Mouse (Mus musculus) testis, adult 2 months (tissue): ENCODE measurements around the gene Churc1. TPM values are rescaled to one million over a fixed set of nuclear protein-coding genes. Genes with fewer than 3 reads are reported as not detected.

ENCODE experiments used
- H3K27ac ChIP-seq: fragments of 200-500 bp; 2 replicates; pipeline ENCODE4 v1.5.1; 2012; ENCODE audit warnings: low read depth, low read length; ENCODE audit not compliant: control insufficient read depth, insufficient read depth
- H3K27me3 ChIP-seq: fragments of 200-500 bp; 2 replicates; pipeline ENCODE4 v1.6.1; 2012; ENCODE audit warnings: mild to moderate bottlenecking, low read length, moderate library complexity; ENCODE audit not compliant: control insufficient read depth, insufficient read depth
- H3K36me3 ChIP-seq: fragments of 200-500 bp; 2 replicates; pipeline ENCODE4 v1.6.1; 2012; ENCODE audit warnings: mild to moderate bottlenecking, low read length; ENCODE audit not compliant: control insufficient read depth, insufficient read depth
- H3K4me1 ChIP-seq: fragments of 200-500 bp; 2 replicates; pipeline ENCODE4 v1.6.1; 2012; ENCODE audit warnings: low read length; ENCODE audit not compliant: control insufficient read depth, insufficient read depth
- H3K4me3 ChIP-seq: fragments of 200-500 bp; 2 replicates; pipeline ENCODE4 v1.5.1; 2012; ENCODE audit warnings: low read depth, mild to moderate bottlenecking, low read length, moderate library complexity, mixed read lengths; ENCODE audit not compliant: control insufficient read depth
- CTCF ChIP-seq: fragments of 200-500 bp; IDR thresholded peaks from 2 replicates; pipeline ENCODE4 v1.5.1; 2012; ENCODE audit warnings: low read depth, mild to moderate bottlenecking, inconsistent platforms, low read length, moderate library complexity; ENCODE audit not compliant: control insufficient read depth, insufficient read depth, insufficient replicate concordance
- POLR2A ChIP-seq: fragments of 200-500 bp; IDR thresholded peaks from 2 replicates; pipeline ENCODE4 v1.6.1; 2012; ENCODE audit warnings: low read depth, mild to moderate bottlenecking, inconsistent platforms, low read length, moderate library complexity; ENCODE audit not compliant: control insufficient read depth
- polyA plus RNA-seq: library from polyadenylated mRNA; depleted of rRNA; stranded (reverse); fragments of >200 nt; gene quantifications from 2 replicates; pipeline ENCODE4 v1.2.3, GENCODE M21; 2012

Churc1 gene
- polyA plus RNA-seq, 1 experiment = 51.6 TPM

DNA sequence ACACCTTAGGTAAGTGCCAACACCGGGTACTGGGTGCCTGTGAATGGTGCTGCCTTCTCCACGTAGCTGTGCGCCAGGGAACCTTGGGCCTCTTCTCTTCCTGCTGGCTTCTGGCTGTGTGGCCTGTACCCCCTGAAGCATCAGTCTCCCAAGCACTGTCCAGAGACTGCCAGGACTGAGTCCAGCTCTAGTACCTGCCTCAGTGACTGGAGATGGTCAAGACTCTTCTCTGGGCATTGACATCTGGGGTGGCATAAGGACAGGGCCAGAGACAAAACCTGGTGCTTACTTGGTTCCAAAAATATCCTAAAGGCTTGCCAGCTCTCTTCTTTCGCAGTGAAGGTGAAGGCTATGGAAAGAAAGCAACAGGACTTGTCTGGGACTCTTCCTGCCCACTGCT is 45.7 kb downstream of the Churc1 start:
- H3K4me3 ChIP-seq = no peak overlapping the region
- no peaks in the 10 kb centered on the region for H3K36me3 ChIP-seq
- H3K4me1 ChIP-seq = no peaks in the 10 kb centered on the region
- H3K27me3 ChIP-seq = no peaks in the 10 kb centered on the region
- no peak overlapping the region for H3K27ac ChIP-seq
- TF ChIP-seq CTCF (no peak), POLR2A (no peak)

DNA sequence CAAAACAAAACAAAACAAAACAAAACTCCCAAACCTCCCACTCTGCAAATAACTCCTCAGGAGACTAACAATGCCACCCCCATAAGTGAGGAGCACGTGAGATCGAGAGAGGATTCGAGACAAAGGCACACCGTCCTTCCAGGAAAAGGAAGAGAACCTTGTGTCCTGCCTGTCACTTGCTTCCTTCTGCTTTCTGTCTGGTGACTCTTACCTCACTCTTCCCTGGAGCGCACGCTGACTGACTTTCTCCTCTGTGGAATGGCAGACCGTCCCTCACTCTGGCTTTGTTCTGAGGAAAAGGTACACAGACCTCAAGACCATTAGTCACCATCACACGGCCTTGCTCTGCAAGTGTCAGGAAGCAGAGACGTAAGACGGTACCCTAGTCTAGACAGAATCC is 48.2 kb downstream of the Churc1 start:
- Histone ChIP-seq H3K27me3 (no peaks in the 10 kb centered on the region), H3K4me1 (no peaks in the 10 kb centered on the region), H3K4me3 (no peak overlapping the region), H3K27ac (no peak overlapping the region), H3K36me3 (no peaks in the 10 kb centered on the region)
- TF ChIP-seq CTCF (no peak), POLR2A (no peak)

DNA sequence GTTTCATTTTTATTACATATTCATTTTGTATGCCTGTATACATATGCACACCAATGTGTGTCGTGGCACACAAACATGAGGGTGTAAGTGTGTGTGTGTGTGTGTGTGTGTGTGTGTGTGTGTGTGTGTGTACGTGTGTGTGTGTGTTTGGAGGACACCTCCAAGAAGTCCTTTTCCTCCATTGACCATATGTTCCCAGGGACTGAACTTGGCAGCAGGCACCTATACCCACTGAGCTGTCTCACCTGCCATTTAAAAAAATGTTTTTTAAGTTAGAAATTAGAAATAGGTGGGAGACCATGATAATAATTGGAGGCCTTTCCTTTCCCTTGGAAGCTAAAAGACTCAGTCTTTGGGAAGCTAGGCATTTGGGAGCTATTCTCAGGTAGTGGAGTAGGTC is 48.8 kb downstream of the Churc1 start:
- Histone ChIP-seq H3K4me3 (no peak overlapping the region), H3K36me3 (no peaks in the 10 kb centered on the region), H3K27me3 (no peaks in the 10 kb centered on the region), H3K4me1 (no peaks in the 10 kb centered on the region), H3K27ac (no peak overlapping the region)
- no peak for TF ChIP-seq CTCF
- TF ChIP-seq POLR2A = no peak

GRCm38 (mm10) chr12:76816720-76817119 is 51.4 kb downstream of the Churc1 start:
- no peak overlapping the region for H3K4me3 ChIP-seq
- H3K4me1 ChIP-seq = 0 out of 2 replicates have a peak, but pooled peaks cover under 1% of the 10 kb centered on the region
- H3K27ac ChIP-seq = no peak overlapping the region
- TF ChIP-seq POLR2A (no peak), CTCF (no peak)
- no peaks in the 10 kb centered on the region for H3K36me3 ChIP-seq
- H3K27me3 ChIP-seq = no peaks in the 10 kb centered on the region

DNA sequence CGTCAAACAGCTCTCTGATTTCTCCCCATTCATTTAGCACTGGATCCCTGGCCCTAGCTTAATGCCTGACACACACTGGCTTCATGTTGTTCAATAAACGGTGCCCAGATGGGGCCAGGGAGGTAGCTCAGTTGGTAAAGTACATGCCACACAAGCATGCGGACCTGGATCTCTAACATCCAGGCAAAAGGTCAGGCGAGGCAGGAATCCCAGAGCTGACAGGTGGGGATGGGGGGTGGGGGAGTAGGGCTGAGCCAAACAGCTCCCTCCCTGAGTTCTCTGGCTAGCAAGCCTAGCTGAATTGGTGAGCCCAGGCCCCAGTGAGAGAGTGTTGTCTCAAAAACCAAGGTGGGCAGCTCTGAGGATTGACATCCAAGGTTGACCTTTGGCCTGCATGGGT is 51.8 kb downstream of the Churc1 start:
- Histone ChIP-seq H3K4me1 (peaks cover 5% of the 10 kb centered on the region), H3K4me3 (no peak overlapping the region), H3K27ac (no peak overlapping the region), H3K36me3 (no peaks in the 10 kb centered on the region), H3K27me3 (no peaks in the 10 kb centered on the region)
- TF ChIP-seq CTCF = no peak
- no peak for TF ChIP-seq POLR2A

GRCm38 (mm10) chr12:76818120-76818519 is 52.8 kb downstream of the Churc1 start:
- TF ChIP-seq CTCF (no peak), POLR2A (no peak)
- Histone ChIP-seq H3K27me3 (no peaks in the 10 kb centered on the region), H3K36me3 (no peaks in the 10 kb centered on the region), H3K4me3 (no peak overlapping the region), H3K4me1 (peaks cover 12% of the 10 kb centered on the region), H3K27ac (no peak overlapping the region)

DNA sequence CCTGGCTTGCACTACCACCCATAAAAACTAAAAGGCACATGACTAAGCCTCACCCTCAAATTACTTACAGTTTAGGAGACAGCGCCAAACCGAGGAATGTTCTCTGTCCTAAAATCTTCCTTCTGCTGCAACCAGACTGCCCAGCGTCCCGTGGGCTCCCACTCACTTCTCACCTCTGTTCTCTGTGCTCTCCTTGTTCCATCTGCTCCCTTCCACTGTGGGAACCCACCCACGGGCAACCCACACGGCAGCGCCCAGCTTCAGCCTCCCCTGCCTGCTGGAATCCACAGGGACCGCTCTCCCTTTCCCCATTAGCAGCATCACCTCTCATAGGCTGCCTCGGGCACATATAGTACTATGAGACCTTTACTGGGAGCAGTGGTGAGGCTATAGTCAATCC is 53.6 kb downstream of the Churc1 start:
- H3K27ac ChIP-seq = no peak overlapping the region
- no peak for TF ChIP-seq POLR2A
- H3K4me1 ChIP-seq = peaks cover 12% of the 10 kb centered on the region
- no peaks in the 10 kb centered on the region for H3K36me3 ChIP-seq
- no peak overlapping the region for H3K4me3 ChIP-seq
- no peaks in the 10 kb centered on the region for H3K27me3 ChIP-seq

DNA sequence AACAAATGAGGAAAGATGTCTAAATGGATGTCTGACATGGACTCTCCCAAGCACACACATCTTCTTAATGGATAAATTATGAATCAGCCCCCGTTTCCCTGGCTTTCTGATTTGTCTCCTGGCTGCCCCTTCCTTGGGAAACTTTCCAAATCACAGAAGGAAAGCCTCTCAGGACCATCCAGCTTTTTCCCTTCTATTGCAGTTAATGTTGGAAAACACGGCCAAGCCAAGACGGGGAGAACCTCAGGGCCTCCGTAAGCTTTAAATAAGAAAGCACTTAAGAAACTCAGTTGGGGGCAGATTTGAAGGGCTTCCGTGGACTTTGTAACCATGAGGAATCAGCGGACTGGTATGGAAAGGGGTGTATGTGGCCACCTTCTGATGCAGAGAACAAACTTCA is 54.5 kb downstream of the Churc1 start:
- no peak overlapping the region for H3K4me3 ChIP-seq
- H3K4me1 ChIP-seq = peaks cover 12% of the 10 kb centered on the region
- H3K27me3 ChIP-seq = no peaks in the 10 kb centered on the region
- TF ChIP-seq CTCF = no peak
- TF ChIP-seq POLR2A = no peak
- H3K36me3 ChIP-seq = no peaks in the 10 kb centered on the region
- no peak overlapping the region for H3K27ac ChIP-seq
